Mouse (Mus musculus) embryonic fibroblast, embryonic 13.5 days (primary cell): ENCODE measurements around the gene Tmem235.

Experiments used
- CTCF ChIP-seq: IDR thresholded peaks from 2 replicates; pipeline ENCODE4 v1.5.1; 2011; ENCODE audit warnings: mild to moderate bottlenecking, control low read depth, low read length, moderate library complexity, borderline replicate concordance; ENCODE audit not compliant: insufficient read depth
- POLR2A ChIP-seq: IDR thresholded peaks from 2 replicates; pipeline ENCODE4 v1.6.1; 2011; ENCODE audit warnings: low read depth, mild to moderate bottlenecking, control low read depth, low read length, moderate library complexity

DNA sequence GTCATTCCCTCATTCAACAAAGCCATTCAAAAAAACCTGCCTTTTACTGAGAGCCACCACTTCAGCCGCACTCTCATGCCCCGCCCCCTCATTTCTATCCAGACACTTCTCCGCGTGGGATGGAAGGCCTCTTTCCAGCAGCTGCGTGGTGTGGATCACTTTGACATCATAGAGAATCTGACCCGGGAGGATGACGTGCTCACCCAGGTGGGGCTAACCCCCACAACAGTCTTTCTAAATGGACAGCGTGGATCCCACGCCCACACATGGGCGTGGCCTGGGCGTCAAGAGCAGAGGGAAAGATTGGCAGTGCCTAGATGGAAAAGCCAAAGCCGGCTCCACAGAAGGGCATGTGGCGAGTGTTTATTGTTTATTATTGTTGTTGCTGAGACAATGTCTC is 24.2 kb upstream of the Tmem235 start:
- no peak for TF ChIP-seq POLR2A
- no peak for TF ChIP-seq CTCF
